Mouse (Mus musculus) stomach, embryonic 15.5 days (tissue): ENCODE data around the gene Plpp2. TPM values are rescaled to one million over a fixed set of nuclear protein-coding genes. Genes with fewer than 3 reads are reported as not detected.
A peak's percentile ranks its signal among the peaks of the same experiment; 100 is the strongest.

ENCODE experiments used
- ATAC-seq: fragments of 200-750 bp; cut with Nextera tagmentation; 2 replicates; pipeline ENCODE4 v1.8.0; 2017; ENCODE audit warnings: low read depth, moderate number of reproducible peaks, moderate TSS enrichment; ENCODE audit not compliant: insufficient read depth, low FRiP score
- H3K27ac ChIP-seq: fragments of 300-500 bp; sonication (generic); 2 replicates; pipeline ENCODE4 v1.5.1; 2015; ENCODE audit warnings: mild to moderate bottlenecking, inconsistent platforms
- H3K27me3 ChIP-seq: fragments of 300-500 bp; sonication (generic); replicated peaks from 2 replicates; pipeline ENCODE4 v1.6.1; 2015; ENCODE audit warnings: inconsistent platforms
- H3K36me3 ChIP-seq: fragments of 300-500 bp; sonication (generic); 2 replicates; pipeline ENCODE4 v1.6.1; 2015; ENCODE audit warnings: inconsistent platforms
- H3K4me1 ChIP-seq: fragments of 300-500 bp; sonication (generic); 2 replicates; pipeline ENCODE4 v1.6.1; 2015; ENCODE audit warnings: inconsistent platforms
- H3K4me2 ChIP-seq: fragments of 300-500 bp; sonication (generic); 2 replicates; pipeline ENCODE4 v1.6.1; 2015; ENCODE audit warnings: mild to moderate bottlenecking, inconsistent platforms
- H3K4me3 ChIP-seq: fragments of 300-500 bp; sonication (generic); replicated peaks from 2 replicates; pipeline ENCODE4 v1.5.1; 2015; ENCODE audit warnings: inconsistent platforms
- H3K9ac ChIP-seq: fragments of 300-500 bp; sonication (generic); 2 replicates; pipeline ENCODE4 v1.6.1; 2015; ENCODE audit warnings: inconsistent platforms
- H3K9me3 ChIP-seq: fragments of 300-500 bp; sonication (generic); 2 replicates; pipeline ENCODE4 v1.6.1; 2016; ENCODE audit warnings: inconsistent platforms
- WGBS: fragments of 180-500 bp; shearing (Covaris S2); methylation state at CpG from one replicate; pipeline ENCODE4 v1.1.7; 2015; 5-methylcytosine and 5-hydroxymethylcytosine counted together
- polyA plus RNA-seq: library from polyadenylated mRNA; unstranded; fragments of >200 nt; fragmentation: Nextera tagmentation; extraction: Ambion mirVana; gene quantifications from 2 replicates; pipeline ENCODE4 v1.2.1, GENCODE M21; 2015

Gene Plpp2
- polyA plus RNA-seq = 69.7 and 70.6 TPM in 2 replicates

GRCm38 (mm10) chr10:79533126-79533911, at the start of gene Plpp2:
TSS of gene Plpp2 (minus strand) at chr10:79533796.
- Histone ChIP-seq H3K9ac (peak within 1 kb of the TSS; percentile 30; the same call in 1 of the 2 replicates), H3K27me3 (no peaks in the 10 kb centered on the region), H3K36me3 (0 out of 2 replicates have a peak, but pooled peaks cover 1% of the 10 kb centered on the region), H3K4me1 (peaks cover 16% of the 10 kb centered on the region; the same call in 1 of the 2 replicates), H3K27ac (peak within 1 kb of the TSS; percentile 89), H3K4me2 (peak within 1 kb of the TSS; percentile 94), H3K4me3 (peak within 1 kb of the TSS; percentile 53), H3K9me3 (no peaks in the 10 kb centered on the region)
- WGBS = under 1% methylated on average over 50 of the region's 52 CpGs
- ATAC-seq = peak; percentile 86

- H3K36me3 ChIP-seq = no peaks in the 10 kb centered on the region
- no peak for ATAC-seq
These were observed 47.9 kb upstream of the Plpp2 start for GRCm38 (mm10) chr10:79581501-79581900.

GRCm38 (mm10) chr10:79580811-79581210, 47.2 kb upstream of the Plpp2 start:
- ATAC-seq = no peak
- H3K9ac ChIP-seq = no peak overlapping the region
- H3K36me3 ChIP-seq = no peaks in the 10 kb centered on the region
- no peaks in the 10 kb centered on the region for H3K9me3 ChIP-seq
- H3K27me3 ChIP-seq = no peaks in the 10 kb centered on the region
- no peak overlapping the region for H3K4me2 ChIP-seq
- WGBS = 48% methylated on average over 6 of the region's 6 CpGs
- no peak overlapping the region for H3K4me3 ChIP-seq
- no peaks in the 10 kb centered on the region for H3K4me1 ChIP-seq
- no peak overlapping the region for H3K27ac ChIP-seq

More at GRCm38 (mm10) chr10:79581501-79581900, 47.9 kb upstream of the Plpp2 start:
- H3K9me3 ChIP-seq = no peaks in the 10 kb centered on the region
- H3K4me1 ChIP-seq = no peaks in the 10 kb centered on the region
- H3K9ac ChIP-seq = no peak overlapping the region
- no peak overlapping the region for H3K27ac ChIP-seq
- no peak overlapping the region for H3K4me3 ChIP-seq
- no peaks in the 10 kb centered on the region for H3K27me3 ChIP-seq
- H3K4me2 ChIP-seq = no peak overlapping the region
- WGBS = 84% methylated on average over 8 of the region's 8 CpGs

- Histone ChIP-seq H3K4me1 (no peaks in the 10 kb centered on the region), H3K27me3 (no peaks in the 10 kb centered on the region), H3K9ac (no peak overlapping the region), H3K4me2 (no peak overlapping the region), H3K9me3 (no peaks in the 10 kb centered on the region), H3K4me3 (no peak overlapping the region), H3K36me3 (no peaks in the 10 kb centered on the region), H3K27ac (no peak overlapping the region)
- no peak for ATAC-seq
- WGBS = 73% methylated on average over 7 of the region's 7 CpGs
These were observed 46.8 kb upstream of the Plpp2 start for GRCm38 (mm10) chr10:79580356-79580755.

GRCm38 (mm10) chr10:79579781-79580180, 46.2 kb upstream of the Plpp2 start:
- Histone ChIP-seq H3K4me1 (no peaks in the 10 kb centered on the region), H3K9me3 (no peaks in the 10 kb centered on the region), H3K27me3 (no peaks in the 10 kb centered on the region), H3K4me3 (no peak overlapping the region), H3K4me2 (no peak overlapping the region), H3K27ac (no peak overlapping the region), H3K9ac (no peak overlapping the region), H3K36me3 (no peaks in the 10 kb centered on the region)
- ATAC-seq = no peak
- 79% methylated on average over 12 of the region's 12 CpGs for WGBS

- Histone ChIP-seq H3K27me3 (no peaks in the 10 kb centered on the region), H3K4me3 (no peak overlapping the region), H3K27ac (no peak overlapping the region), H3K4me1 (no peaks in the 10 kb centered on the region), H3K9me3 (no peaks in the 10 kb centered on the region), H3K9ac (no peak overlapping the region), H3K36me3 (no peaks in the 10 kb centered on the region), H3K4me2 (no peak overlapping the region)
- 75% methylated on average over 7 of the region's 7 CpGs for WGBS
- no peak for ATAC-seq
These were observed 45.3 kb upstream of the Plpp2 start for GRCm38 (mm10) chr10:79578891-79579290.

GRCm38 (mm10) chr10:79578276-79578675, 44.7 kb upstream of the Plpp2 start:
- no peak overlapping the region for H3K9ac ChIP-seq
- H3K36me3 ChIP-seq = no peaks in the 10 kb centered on the region
- no peaks in the 10 kb centered on the region for H3K27me3 ChIP-seq
- H3K4me3 ChIP-seq = no peak overlapping the region
- no peak overlapping the region for H3K4me2 ChIP-seq
- H3K4me1 ChIP-seq = no peaks in the 10 kb centered on the region
- 66% methylated on average over 9 of the region's 9 CpGs for WGBS
- no peak for ATAC-seq
- H3K9me3 ChIP-seq = no peaks in the 10 kb centered on the region
- no peak overlapping the region for H3K27ac ChIP-seq

GRCm38 (mm10) chr10:79577376-79577775, 43.8 kb upstream of the Plpp2 start:
- H3K9ac ChIP-seq = no peak overlapping the region
- no peak overlapping the region for H3K4me3 ChIP-seq
- no peak overlapping the region for H3K27ac ChIP-seq
- no peak overlapping the region for H3K4me2 ChIP-seq
- no peak for ATAC-seq
- 73% methylated on average over 4 of the region's 4 CpGs for whole genome bisulfite sequencing
- H3K36me3 ChIP-seq = no peaks in the 10 kb centered on the region
- no peaks in the 10 kb centered on the region for H3K4me1 ChIP-seq
- no peaks in the 10 kb centered on the region for H3K9me3 ChIP-seq
- no peaks in the 10 kb centered on the region for H3K27me3 ChIP-seq

GRCm38 (mm10) chr10:79575754-79576153, 42.2 kb upstream of the Plpp2 start:
- Histone ChIP-seq H3K4me1 (no peaks in the 10 kb centered on the region), H3K4me3 (no peak overlapping the region), H3K27ac (no peak overlapping the region), H3K4me2 (no peak overlapping the region), H3K9ac (no peak overlapping the region), H3K9me3 (no peaks in the 10 kb centered on the region), H3K27me3 (no peaks in the 10 kb centered on the region), H3K36me3 (no peaks in the 10 kb centered on the region)
- ATAC-seq = no peak
- 62% methylated on average over 6 of the region's 6 CpGs for WGBS

- no peaks in the 10 kb centered on the region for H3K36me3 ChIP-seq
- H3K27me3 ChIP-seq = no peaks in the 10 kb centered on the region
- H3K4me1 ChIP-seq = no peaks in the 10 kb centered on the region
- no peak overlapping the region for H3K9ac ChIP-seq
- H3K9me3 ChIP-seq = no peaks in the 10 kb centered on the region
- H3K4me2 ChIP-seq = no peak overlapping the region
- 91% methylated on average over 6 of the region's 6 CpGs for WGBS
- no peak overlapping the region for H3K4me3 ChIP-seq
- no peak overlapping the region for H3K27ac ChIP-seq
- ATAC-seq = no peak
These were observed 41.2 kb upstream of the Plpp2 start for GRCm38 (mm10) chr10:79574796-79575195.

- no peaks in the 10 kb centered on the region for H3K27me3 ChIP-seq
- H3K9me3 ChIP-seq = no peaks in the 10 kb centered on the region
- H3K36me3 ChIP-seq = no peaks in the 10 kb centered on the region
- H3K4me2 ChIP-seq = no peak overlapping the region
- no peak overlapping the region for H3K27ac ChIP-seq
- no peak for ATAC-seq
- 78% methylated on average over 8 of the region's 8 CpGs for WGBS
- no peaks in the 10 kb centered on the region for H3K4me1 ChIP-seq
- no peak overlapping the region for H3K9ac ChIP-seq
- H3K4me3 ChIP-seq = no peak overlapping the region
These were observed 40.8 kb upstream of the Plpp2 start for GRCm38 (mm10) chr10:79574350-79574749.

GRCm38 (mm10) chr10:79573611-79574010, 40.0 kb upstream of the Plpp2 start:
- Histone ChIP-seq H3K9ac (no peak overlapping the region), H3K4me1 (no peaks in the 10 kb centered on the region), H3K27me3 (no peaks in the 10 kb centered on the region), H3K4me2 (no peak overlapping the region), H3K9me3 (no peaks in the 10 kb centered on the region), H3K4me3 (no peak overlapping the region), H3K36me3 (no peaks in the 10 kb centered on the region), H3K27ac (no peak overlapping the region)
- no peak for ATAC-seq
- WGBS = 83% methylated on average over 6 of the region's 6 CpGs
